Mouse (Mus musculus) embryonic fibroblast, embryonic 13.5 days (primary cell): Measurements from ENCODE around the gene Nxph3.

ENCODE experiments used
- CTCF ChIP-seq: IDR thresholded peaks from 2 replicates; pipeline ENCODE4 v1.5.1; 2011; ENCODE audit warnings: mild to moderate bottlenecking, control low read depth, low read length, moderate library complexity, borderline replicate concordance; ENCODE audit not compliant: insufficient read depth
- POLR2A ChIP-seq: IDR thresholded peaks from 2 replicates; pipeline ENCODE4 v1.6.1; 2011; ENCODE audit warnings: low read depth, mild to moderate bottlenecking, control low read depth, low read length, moderate library complexity

GRCm38 (mm10) chr11:95493010-95493409 lies 21.4 kb downstream of the Nxph3 start:
- no peak for TF ChIP-seq POLR2A
- no peak for TF ChIP-seq CTCF
